Mouse (Mus musculus) forebrain, embryonic 15.5 days (tissue): Measurements from ENCODE around the gene B4galt1. TPM values are rescaled to one million over a fixed set of nuclear protein-coding genes. Genes with fewer than 3 reads are reported as not detected.

Source experiments
- ATAC-seq: fragments of 200-750 bp; cut with Nextera tagmentation; replicated peaks from 2 replicates; pipeline ENCODE4 v1.8.0; 2017; ENCODE audit warnings: mild to moderate bottlenecking, moderate TSS enrichment, moderate library complexity
- H3K27ac ChIP-seq: fragments of 300-500 bp; sonication (generic); replicated peaks from 2 replicates; pipeline ENCODE4 v1.5.1; 2015; ENCODE audit warnings: mild to moderate bottlenecking, inconsistent platforms
- H3K27me3 ChIP-seq: fragments of 300-500 bp; sonication (generic); 2 replicates; pipeline ENCODE4 v1.6.1; 2015; ENCODE audit warnings: inconsistent platforms
- H3K36me3 ChIP-seq: fragments of 300-500 bp; sonication (generic); 2 replicates; pipeline ENCODE4 v1.6.1; 2015; ENCODE audit warnings: mild to moderate bottlenecking, inconsistent platforms
- H3K4me1 ChIP-seq: fragments of 300-500 bp; sonication (generic); 2 replicates; pipeline ENCODE4 v1.6.1; 2015; ENCODE audit warnings: inconsistent platforms
- H3K4me2 ChIP-seq: fragments of 300-500 bp; sonication (generic); replicated peaks from 2 replicates; pipeline ENCODE4 v1.6.1; 2015; ENCODE audit warnings: mild to moderate bottlenecking, inconsistent platforms
- H3K4me3 ChIP-seq: fragments of 300-500 bp; sonication (generic); 2 replicates; pipeline ENCODE4 v1.5.1; 2015; ENCODE audit warnings: mild to moderate bottlenecking, inconsistent platforms
- H3K9ac ChIP-seq: fragments of 300-500 bp; sonication (generic); replicated peaks from 2 replicates; pipeline ENCODE4 v1.6.1; 2015; ENCODE audit warnings: mild to moderate bottlenecking, inconsistent platforms
- H3K9me3 ChIP-seq: fragments of 300-500 bp; sonication (generic); 2 replicates; pipeline ENCODE4 v1.6.1; 2016; ENCODE audit warnings: inconsistent platforms
- WGBS: fragments of 180-500 bp; shearing (Covaris S2); methylation state at CpG from one replicate; pipeline ENCODE4 v1.1.7; 2015; ENCODE audit warnings: mixed read lengths; 5-methylcytosine and 5-hydroxymethylcytosine counted together
- polyA plus RNA-seq: library from polyadenylated mRNA; unstranded; fragments of >200 nt; fragmentation: Nextera tagmentation; extraction: Ambion mirVana; gene quantifications from 2 replicates; pipeline ENCODE4 v1.2.1, GENCODE M21; 2015

B4galt1 gene
- polyA plus RNA-seq, 1 experiment from 2014 or later: 7.3 TPM

DNA sequence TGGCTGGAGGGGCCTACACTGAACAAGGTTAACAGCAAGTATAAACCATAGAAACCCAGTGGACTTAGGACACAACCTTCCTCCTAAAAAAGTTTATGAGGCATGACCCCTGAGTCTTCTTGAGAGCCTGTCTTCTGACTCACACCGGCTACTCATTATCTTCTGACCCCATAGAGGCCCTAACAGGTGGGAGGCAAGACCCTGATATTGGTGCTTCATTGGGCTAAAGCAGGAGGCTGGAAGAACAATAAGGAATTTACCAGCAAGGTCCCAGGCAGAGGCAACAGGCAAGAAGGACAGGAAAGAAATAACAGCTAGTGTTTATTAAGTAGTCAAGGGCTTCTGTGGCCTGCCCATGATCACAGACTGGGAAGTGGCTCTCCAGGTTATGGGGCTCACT, 32.9 kb downstream of the B4galt1 start:
- Histone ChIP-seq H3K4me2 (no peak overlapping the region), H3K27me3 (no peaks in the 10 kb centered on the region), H3K9ac (no peak overlapping the region), H3K9me3 (no peaks in the 10 kb centered on the region), H3K27ac (no peak overlapping the region), H3K4me3 (no peak overlapping the region), H3K36me3 (no peaks in the 10 kb centered on the region), H3K4me1 (no peaks in the 10 kb centered on the region)
- ATAC-seq: no peak
- 87% methylated on average over 1 of the region's 1 CpGs for WGBS

DNA sequence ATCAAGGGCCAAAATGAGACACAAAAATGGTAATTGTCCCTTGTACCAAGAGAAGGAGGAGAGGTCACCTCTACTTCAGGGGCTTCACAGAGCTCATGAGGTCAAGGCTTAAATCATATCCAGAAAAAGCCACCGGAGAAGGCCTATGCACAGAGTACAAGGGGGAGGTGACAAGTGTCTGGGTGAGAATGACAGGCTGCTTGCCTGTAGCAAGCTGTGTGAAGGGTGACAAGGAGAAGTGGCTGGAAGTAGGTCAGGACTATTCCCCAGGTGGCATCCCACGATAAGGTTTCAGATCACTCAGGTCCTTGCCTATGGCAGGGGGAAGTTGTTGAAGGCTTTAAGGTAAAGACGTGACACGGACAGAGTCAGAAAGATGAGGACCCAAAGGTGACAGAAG, 33.8 kb downstream of the B4galt1 start:
- H3K4me1 ChIP-seq: no peaks in the 10 kb centered on the region
- no peaks in the 10 kb centered on the region for H3K9me3 ChIP-seq
- no peaks in the 10 kb centered on the region for H3K36me3 ChIP-seq
- no peak overlapping the region for H3K4me2 ChIP-seq
- 96% methylated on average over 4 of the region's 4 CpGs for WGBS
- no peak for ATAC-seq
- no peaks in the 10 kb centered on the region for H3K27me3 ChIP-seq
- H3K4me3 ChIP-seq: no peak overlapping the region
- H3K27ac ChIP-seq: no peak overlapping the region
- no peak overlapping the region for H3K9ac ChIP-seq

DNA sequence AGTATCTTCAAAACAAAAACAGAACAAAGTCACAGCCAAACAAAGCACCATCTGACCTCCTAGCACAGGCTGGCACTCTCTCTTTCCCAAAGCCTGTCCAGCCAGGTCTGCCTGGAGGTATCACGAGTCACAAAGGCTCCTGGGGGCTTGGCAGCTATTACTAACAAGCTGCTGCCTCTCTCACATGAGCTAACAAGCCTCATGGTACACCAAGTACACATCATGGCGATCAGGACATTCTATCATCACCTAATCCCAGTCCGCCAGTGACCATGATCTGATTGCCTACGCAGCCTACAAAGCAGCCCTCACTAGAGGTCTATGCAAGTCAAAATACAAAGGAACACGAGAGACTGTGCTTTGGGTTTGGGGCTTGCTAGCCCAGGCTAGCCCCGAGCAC, 34.7 kb downstream of the B4galt1 start:
- no peak overlapping the region for H3K4me3 ChIP-seq
- no peak overlapping the region for H3K4me2 ChIP-seq
- H3K4me1 ChIP-seq: no peaks in the 10 kb centered on the region
- H3K27me3 ChIP-seq: no peaks in the 10 kb centered on the region
- H3K9me3 ChIP-seq: no peaks in the 10 kb centered on the region
- H3K9ac ChIP-seq: no peak overlapping the region
- ATAC-seq: no peak
- no peak overlapping the region for H3K27ac ChIP-seq
- H3K36me3 ChIP-seq: no peaks in the 10 kb centered on the region
- 88% methylated on average over 6 of the region's 6 CpGs for WGBS

DNA sequence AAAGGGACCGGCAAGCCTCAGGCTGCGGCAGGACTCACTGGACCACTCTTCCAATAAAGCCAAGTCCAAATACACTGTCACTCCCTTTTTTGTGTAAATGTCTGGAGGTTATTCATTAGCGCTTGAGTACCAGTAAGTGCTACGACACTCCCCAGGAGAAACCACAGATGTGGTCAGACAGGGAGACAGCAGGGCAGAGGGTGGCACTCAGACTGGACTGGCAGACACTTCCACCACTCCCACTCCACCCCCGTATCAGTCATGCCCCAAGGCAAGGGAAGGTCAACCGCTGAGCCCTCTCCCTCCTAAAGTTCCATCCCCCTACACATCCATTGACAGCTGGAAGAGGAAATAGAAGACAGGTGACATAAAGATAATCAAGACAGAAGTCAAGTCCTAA, 35.4 kb downstream of the B4galt1 start:
- H3K9me3 ChIP-seq: no peaks in the 10 kb centered on the region
- no peak overlapping the region for H3K4me3 ChIP-seq
- WGBS: 83% methylated on average over 6 of the region's 6 CpGs
- H3K27me3 ChIP-seq: no peaks in the 10 kb centered on the region
- H3K4me1 ChIP-seq: no peaks in the 10 kb centered on the region
- no peak overlapping the region for H3K27ac ChIP-seq
- H3K4me2 ChIP-seq: no peak overlapping the region
- no peaks in the 10 kb centered on the region for H3K36me3 ChIP-seq
- ATAC-seq: no peak
- no peak overlapping the region for H3K9ac ChIP-seq

DNA sequence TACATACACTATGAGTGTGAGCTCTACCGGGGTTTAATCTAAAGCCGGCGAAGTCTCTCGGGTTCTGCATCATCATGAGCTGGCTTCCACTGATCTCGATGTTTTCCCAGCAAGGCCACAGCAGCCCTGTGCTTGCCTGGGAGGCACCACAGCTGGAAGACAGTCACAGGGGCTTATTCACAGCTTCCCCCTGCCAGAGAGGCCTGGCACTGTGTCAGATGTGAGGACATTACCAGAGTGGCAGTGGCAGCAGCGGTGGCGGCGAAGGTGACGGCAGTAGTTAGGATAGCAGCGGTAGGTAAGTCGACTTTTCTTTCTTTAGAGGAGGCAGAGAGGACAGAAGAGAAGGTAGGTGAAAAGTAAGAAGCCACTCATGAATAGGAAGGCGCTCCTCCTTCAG, 35.9 kb downstream of the B4galt1 start:
- H3K9ac ChIP-seq: no peak overlapping the region
- no peaks in the 10 kb centered on the region for H3K4me1 ChIP-seq
- H3K27me3 ChIP-seq: no peaks in the 10 kb centered on the region
- H3K9me3 ChIP-seq: no peaks in the 10 kb centered on the region
- 95% methylated on average over 12 of the region's 12 CpGs for WGBS
- ATAC-seq: no peak
- H3K4me3 ChIP-seq: no peak overlapping the region
- H3K4me2 ChIP-seq: no peak overlapping the region
- H3K36me3 ChIP-seq: no peaks in the 10 kb centered on the region
- H3K27ac ChIP-seq: no peak overlapping the region

DNA sequence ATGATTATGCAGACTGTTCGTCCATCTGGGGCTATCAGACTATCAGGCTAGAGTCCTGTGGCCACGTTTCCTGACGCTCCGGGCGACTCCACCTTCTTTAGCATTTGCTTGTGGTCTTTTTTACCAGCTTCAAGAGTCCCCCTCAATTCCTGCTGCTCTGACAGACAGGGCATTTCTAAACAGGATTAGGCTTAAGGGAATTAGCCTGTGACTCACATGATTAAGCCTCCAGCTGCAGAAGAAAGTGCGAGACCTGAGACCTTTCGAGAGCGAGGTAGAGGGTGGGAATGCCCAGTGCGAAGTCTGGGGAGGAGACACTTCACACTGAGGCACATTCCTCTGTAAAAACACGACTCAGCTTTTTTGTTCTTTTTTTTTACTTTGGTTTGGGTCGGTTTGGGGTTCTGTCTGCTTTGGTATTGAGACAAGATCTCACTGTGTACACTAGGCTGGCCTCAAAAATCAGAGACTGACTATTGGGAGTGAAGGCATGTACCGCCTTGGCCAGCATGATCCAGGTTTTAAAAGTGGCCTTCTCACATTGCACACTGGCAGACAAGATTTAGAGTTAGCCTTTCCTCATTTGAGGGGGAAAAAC, 37.9 kb downstream of the B4galt1 start:
- 20% methylated on average over 12 of the region's 12 CpGs for WGBS
- Histone ChIP-seq H3K4me3 (no peak overlapping the region), H3K27ac (no peak overlapping the region), H3K4me2 (no peak overlapping the region), H3K9ac (no peak overlapping the region), H3K4me1 (no peaks in the 10 kb centered on the region), H3K36me3 (no peaks in the 10 kb centered on the region), H3K9me3 (no peaks in the 10 kb centered on the region), H3K27me3 (no peaks in the 10 kb centered on the region)
- ATAC-seq: no peak

DNA sequence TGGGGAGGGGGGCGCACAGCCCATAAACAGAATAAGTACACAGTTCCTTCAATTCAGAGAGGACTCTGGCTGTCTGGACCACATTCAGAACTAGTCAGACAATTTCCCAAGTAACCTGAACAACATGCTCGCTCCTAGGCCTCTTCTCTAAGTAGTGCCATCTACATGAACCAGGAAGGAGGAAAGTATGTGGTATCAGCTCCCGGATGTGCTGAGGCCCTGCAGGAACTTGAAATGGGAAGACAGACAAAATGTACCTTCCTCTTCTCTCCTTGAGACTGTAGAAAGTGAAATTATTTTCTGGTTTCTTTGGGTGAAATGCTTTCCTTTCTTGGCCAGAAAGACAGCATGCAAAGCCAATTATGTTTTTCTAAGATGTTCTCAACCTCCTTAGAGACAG, 38.7 kb downstream of the B4galt1 start:
- no peaks in the 10 kb centered on the region for H3K9me3 ChIP-seq
- H3K9ac ChIP-seq: no peak overlapping the region
- no peaks in the 10 kb centered on the region for H3K4me1 ChIP-seq
- no peak for ATAC-seq
- H3K4me2 ChIP-seq: no peak overlapping the region
- no peaks in the 10 kb centered on the region for H3K36me3 ChIP-seq
- 91% methylated on average over 3 of the region's 3 CpGs for WGBS
- H3K4me3 ChIP-seq: no peak overlapping the region
- no peak overlapping the region for H3K27ac ChIP-seq
- H3K27me3 ChIP-seq: no peaks in the 10 kb centered on the region

DNA sequence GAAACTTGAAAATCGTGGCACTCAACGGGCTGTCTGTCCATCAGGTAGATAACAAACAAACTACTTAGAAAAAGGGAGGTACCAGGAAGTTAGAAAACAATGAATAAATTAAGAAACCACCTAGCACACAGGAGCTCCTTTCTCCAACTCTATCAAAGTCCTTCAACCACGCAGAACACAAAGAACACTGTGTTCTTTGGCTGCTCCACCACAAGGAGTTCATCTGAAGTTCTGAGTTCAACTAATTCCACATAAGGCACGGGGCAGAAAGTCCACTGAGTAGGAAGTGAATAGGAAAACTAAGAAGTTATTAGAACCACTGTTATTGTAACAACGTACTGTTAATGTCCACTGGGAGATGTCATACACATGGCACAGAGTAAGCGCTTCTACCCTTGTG, 39.4 kb downstream of the B4galt1 start:
- H3K36me3 ChIP-seq: no peaks in the 10 kb centered on the region
- H3K4me1 ChIP-seq: no peaks in the 10 kb centered on the region
- H3K9me3 ChIP-seq: no peaks in the 10 kb centered on the region
- 93% methylated on average over 6 of the region's 6 CpGs for WGBS
- H3K4me2 ChIP-seq: no peak overlapping the region
- no peak overlapping the region for H3K9ac ChIP-seq
- ATAC-seq: no peak
- no peak overlapping the region for H3K4me3 ChIP-seq
- no peak overlapping the region for H3K27ac ChIP-seq
- no peaks in the 10 kb centered on the region for H3K27me3 ChIP-seq

DNA sequence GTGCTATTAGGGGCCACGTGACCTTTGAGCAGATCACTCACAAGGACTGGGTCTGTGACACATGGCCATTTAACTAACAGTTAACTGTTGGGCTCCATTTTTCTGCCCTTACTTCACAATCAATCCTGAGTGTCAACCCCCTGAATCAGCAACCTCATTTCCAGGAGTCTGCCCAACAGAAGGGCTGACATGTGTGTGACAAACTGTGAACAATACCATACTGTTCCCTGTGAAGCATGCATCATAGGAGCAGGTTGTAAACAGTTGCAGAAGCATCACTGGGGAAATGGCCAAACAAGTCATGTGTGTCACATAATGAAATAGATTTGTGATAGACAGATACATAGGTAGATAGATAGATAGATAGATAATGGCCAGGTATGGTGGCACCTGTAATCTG, 40.9 kb downstream of the B4galt1 start:
- ATAC-seq: no peak
- Histone ChIP-seq H3K4me3 (no peak overlapping the region), H3K27me3 (no peaks in the 10 kb centered on the region)

DNA sequence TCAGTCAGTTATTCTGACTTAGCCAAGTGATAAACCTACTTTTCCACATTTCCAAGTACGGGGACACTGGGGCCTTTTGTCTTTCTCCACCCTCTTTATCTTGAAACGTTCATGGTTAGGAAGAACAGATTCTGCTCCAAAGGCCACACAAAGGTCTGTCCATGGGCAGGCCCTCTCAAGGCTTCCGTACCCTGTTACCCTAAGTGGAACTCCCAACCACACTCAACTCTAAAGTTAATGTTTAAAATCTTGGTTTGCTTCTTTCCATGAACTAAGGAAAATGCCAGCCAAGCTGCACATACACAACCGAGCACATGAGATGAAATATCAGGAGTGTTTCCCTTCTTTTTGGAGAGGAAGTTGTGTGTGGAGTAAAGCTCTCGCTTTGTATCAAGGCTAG, 43.3 kb downstream of the B4galt1 start:
- Histone ChIP-seq H3K9me3 (no peaks in the 10 kb centered on the region), H3K9ac (no peak overlapping the region), H3K4me1 (no peaks in the 10 kb centered on the region), H3K27ac (no peak overlapping the region), H3K4me2 (no peak overlapping the region), H3K4me3 (no peak overlapping the region), H3K36me3 (peaks cover 4% of the 10 kb centered on the region; the same call in 1 of the 2 replicates), H3K27me3 (no peaks in the 10 kb centered on the region)
- WGBS: 87% methylated on average over 5 of the region's 5 CpGs
- ATAC-seq: no peak

More for the DNA sequence above, 40.9 kb downstream of the B4galt1 start:
- WGBS: 94% methylated on average over 1 of the region's 1 CpGs
- H3K27ac ChIP-seq: no peak overlapping the region
- H3K4me1 ChIP-seq: no peaks in the 10 kb centered on the region
- H3K36me3 ChIP-seq: no peaks in the 10 kb centered on the region
- no peak overlapping the region for H3K9ac ChIP-seq
- no peaks in the 10 kb centered on the region for H3K9me3 ChIP-seq
- H3K4me2 ChIP-seq: no peak overlapping the region

DNA sequence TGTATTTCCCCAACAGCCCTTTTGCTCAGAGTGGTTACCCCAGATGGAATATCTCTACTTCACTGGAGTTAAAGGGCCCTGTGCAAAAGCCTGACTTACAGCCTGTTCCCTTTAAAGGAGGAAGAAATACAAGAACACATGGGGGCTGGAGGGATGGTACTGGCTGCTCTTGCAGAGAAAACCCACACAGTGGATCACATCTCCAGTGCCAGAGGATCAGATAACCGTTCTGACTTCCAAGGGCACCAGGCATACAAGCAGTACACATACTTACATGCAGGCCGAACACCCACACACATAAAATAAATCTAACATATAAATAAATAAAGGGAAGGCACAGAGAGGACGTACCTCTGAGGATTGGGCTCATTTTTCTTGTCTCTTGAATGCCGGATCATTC, 46.4 kb downstream of the B4galt1 start:
- no peak overlapping the region for H3K4me3 ChIP-seq
- H3K27ac ChIP-seq: no peak overlapping the region
- ATAC-seq: no peak
- no peak overlapping the region for H3K9ac ChIP-seq
- no peaks in the 10 kb centered on the region for H3K27me3 ChIP-seq
- 93% methylated on average over 4 of the region's 4 CpGs for WGBS
- no peaks in the 10 kb centered on the region for H3K9me3 ChIP-seq
- no peak overlapping the region for H3K4me2 ChIP-seq
- H3K36me3 ChIP-seq: peaks cover 4% of the 10 kb centered on the region; the same call in 1 of the 2 replicates
- no peaks in the 10 kb centered on the region for H3K4me1 ChIP-seq

DNA sequence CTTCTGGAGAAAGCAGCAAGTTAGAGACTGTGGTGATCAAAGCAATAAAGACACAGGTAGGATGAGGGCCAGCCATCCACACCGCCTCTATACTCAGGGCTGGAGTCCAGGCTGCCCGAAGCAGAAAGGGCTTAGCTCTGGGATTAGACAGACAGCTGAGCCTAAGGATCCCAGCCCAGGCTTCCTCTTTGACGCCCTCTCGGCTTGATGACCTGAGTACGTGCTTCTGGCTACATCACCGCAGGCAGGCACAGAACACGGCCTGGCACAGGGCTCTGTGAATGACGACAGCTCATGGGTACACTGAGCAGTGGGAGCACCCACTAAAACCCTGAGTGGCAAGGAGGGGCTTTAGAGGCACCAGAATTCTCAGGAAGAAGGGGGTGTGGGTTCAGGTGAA, 48.4 kb downstream of the B4galt1 start:
- Histone ChIP-seq H3K36me3 (peaks cover 4% of the 10 kb centered on the region; the same call in 1 of the 2 replicates), H3K9ac (no peak overlapping the region), H3K27me3 (no peaks in the 10 kb centered on the region), H3K9me3 (no peaks in the 10 kb centered on the region), H3K4me1 (no peaks in the 10 kb centered on the region), H3K27ac (no peak overlapping the region), H3K4me3 (no peak overlapping the region), H3K4me2 (no peak overlapping the region)
- 81% methylated on average over 8 of the region's 8 CpGs for WGBS
- ATAC-seq: no peak

DNA sequence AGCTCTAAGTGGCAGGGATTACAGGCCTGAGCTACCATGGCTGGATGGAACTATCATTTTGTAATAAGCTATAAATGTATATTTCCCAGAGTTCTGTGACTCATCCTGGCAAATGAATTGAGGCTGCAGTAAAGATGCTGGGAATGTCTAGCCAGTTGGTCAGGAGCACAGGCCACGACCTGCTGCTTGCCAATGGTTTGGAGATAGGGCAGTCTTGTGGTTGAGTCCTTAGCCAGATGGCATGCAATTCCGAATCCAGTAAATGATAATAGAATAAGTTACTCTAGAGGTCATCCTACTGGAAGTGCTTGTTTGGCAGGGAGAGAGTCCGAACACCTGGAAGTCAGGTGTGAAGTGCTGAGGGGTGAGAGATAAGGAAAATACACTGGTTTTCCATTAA, 51.0 kb downstream of the B4galt1 start:
- H3K9ac ChIP-seq: no peak overlapping the region
- no peak for ATAC-seq
- H3K36me3 ChIP-seq: peaks cover 4% of the 10 kb centered on the region; the same call in 1 of the 2 replicates
- WGBS: 89% methylated on average over 3 of the region's 3 CpGs
- no peak overlapping the region for H3K4me3 ChIP-seq
- no peak overlapping the region for H3K27ac ChIP-seq
- no peaks in the 10 kb centered on the region for H3K27me3 ChIP-seq
- H3K4me2 ChIP-seq: no peak overlapping the region
- H3K9me3 ChIP-seq: no peaks in the 10 kb centered on the region
- no peaks in the 10 kb centered on the region for H3K4me1 ChIP-seq
